Mouse (Mus musculus): ENCODE data around the gene Scarf2.

- TF ChIP-seq CTCF (IDR thresholded peaks at IDR 0.05; ENCODE audit: borderline replicate concordance, control insufficient read depth, extremely low read depth, insufficient read depth, low read length, poor library complexity) (no peak), POLR2A (IDR thresholded peaks at IDR 0.05; ENCODE audit: control insufficient read depth, extremely low read depth, insufficient read depth, low read length, poor library complexity) (no peak)
Observed at GRCm38 (mm10) chr16:17832821-17833220, 35.7 kb downstream of the Scarf2 start, which contains the start of gene B830017H08Rik.

Data from thymus, adult 2 months (tissue).